Mouse (Mus musculus) hindbrain, embryonic 16.5 days (tissue): ENCODE measurements around the gene Pgd. TPM values are rescaled to one million over a fixed set of nuclear protein-coding genes. Genes with fewer than 3 reads are reported as not detected.
"Not testable (repeated sequence)": the region's sequence is repeated elsewhere in the genome, so short reads cannot be mapped to it uniquely, and the experiment has no call there.

Experiments
- ATAC-seq: fragments of 200-750 bp; cut with Nextera tagmentation; 2 replicates; pipeline ENCODE4 v1.8.0; 2017; ENCODE audit warnings: moderate TSS enrichment, moderate library complexity
- H3K27ac ChIP-seq: fragments of 300-500 bp; sonication (generic); 2 replicates; pipeline ENCODE4 v1.5.1; 2014; ENCODE audit warnings: low read depth, mild to moderate bottlenecking, control low read depth, low read length, moderate library complexity
- H3K27me3 ChIP-seq: fragments of 300-500 bp; sonication (generic); replicated peaks from 2 replicates; pipeline ENCODE4 v1.6.1; 2014; ENCODE audit warnings: low read length; ENCODE audit not compliant: control insufficient read depth, insufficient read depth
- H3K36me3 ChIP-seq: fragments of 300-500 bp; sonication (generic); 2 replicates; pipeline ENCODE4 v1.6.1; 2014; ENCODE audit warnings: mild to moderate bottlenecking, low read length, moderate library complexity, mixed read lengths; ENCODE audit not compliant: control insufficient read depth, insufficient read depth
- H3K4me1 ChIP-seq: fragments of 300-500 bp; sonication (generic); 2 replicates; pipeline ENCODE4 v1.6.1; 2014; ENCODE audit warnings: low read depth, low read length; ENCODE audit not compliant: control insufficient read depth, insufficient read depth
- H3K4me2 ChIP-seq: fragments of 300-500 bp; sonication (generic); 2 replicates; pipeline ENCODE4 v1.6.1; 2014; ENCODE audit warnings: mild to moderate bottlenecking, low read length, control low read depth, moderate library complexity
- H3K4me3 ChIP-seq: fragments of 300-500 bp; sonication (generic); 2 replicates; pipeline ENCODE4 v1.5.1; 2014; ENCODE audit warnings: mild to moderate bottlenecking, low read length, control low read depth, moderate library complexity
- H3K9ac ChIP-seq: fragments of 300-500 bp; sonication (generic); 2 replicates; pipeline ENCODE4 v1.6.1; 2014; ENCODE audit warnings: low read depth, mild to moderate bottlenecking, control low read depth, low read length, moderate library complexity
- H3K9me3 ChIP-seq: fragments of 300-500 bp; sonication (generic); 2 replicates; pipeline ENCODE4 v1.6.1; 2014; ENCODE audit warnings: mild to moderate bottlenecking, low read length, moderate library complexity; ENCODE audit not compliant: control insufficient read depth
- WGBS: fragments of 180-500 bp; shearing (Covaris S2); extraction: QIAGEN DNeasy Blood & Tissue Kit; methylation state at CpG from one replicate; pipeline ENCODE4 v1.1.7; 2014; 5-methylcytosine and 5-hydroxymethylcytosine counted together
- polyA plus RNA-seq: library from polyadenylated mRNA; unstranded; fragments of >200 nt; fragmentation: Nextera tagmentation; extraction: Ambion mirVana; gene quantifications from 2 replicates; pipeline ENCODE4 v1.2.1, GENCODE M21; 2015

The Pgd gene
- 122 and 123 TPM in 2 replicates for polyA plus RNA-seq

DNA sequence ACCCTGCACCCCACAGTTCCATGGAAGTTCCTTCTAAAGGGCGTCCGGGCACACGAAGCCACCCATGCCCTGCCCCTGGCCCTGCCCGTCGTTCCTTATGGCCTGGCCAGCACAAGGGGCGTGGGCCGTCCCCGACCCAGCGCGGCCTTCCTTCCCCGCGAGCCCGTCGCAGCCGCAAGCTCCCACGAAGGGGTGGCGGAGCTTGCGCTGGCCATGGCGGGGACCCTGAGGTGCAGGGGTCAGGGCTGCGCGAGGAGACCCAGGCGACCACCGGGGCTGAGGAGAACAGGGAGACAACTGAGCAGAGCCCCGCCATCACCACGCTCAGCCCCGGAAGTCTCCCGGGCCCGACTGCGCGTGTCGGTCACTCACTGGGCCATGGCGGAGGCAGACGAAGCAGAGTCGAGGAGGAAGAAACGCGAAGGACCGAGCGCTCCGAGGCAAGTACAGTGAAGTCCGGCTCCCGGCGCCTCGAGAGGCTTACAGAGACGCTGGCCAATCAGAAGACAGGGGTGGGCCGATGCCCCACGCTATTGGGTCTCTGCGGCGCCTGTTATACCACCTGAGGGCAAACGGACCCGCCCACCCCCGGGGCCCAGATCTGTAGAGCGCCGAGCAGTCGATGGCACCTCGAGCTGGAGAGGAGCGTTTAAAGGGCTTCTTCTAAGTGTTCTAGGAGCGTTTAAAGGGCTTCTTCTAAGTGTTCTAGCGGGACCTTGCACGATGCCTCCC is at the start of gene Pgd:
Gene Pgd, minus strand, starts transcription at position 557 of the 732 bp plus-strand sequence.
- Histone ChIP-seq H3K27ac (peak within 1 kb of the TSS; percentile 79), H3K4me3 (peak within 1 kb of the TSS; percentile 85), H3K27me3 (no peaks in the 10 kb centered on the region), H3K4me1 (peaks cover 8% of the 10 kb centered on the region), H3K4me2 (peak within 1 kb of the TSS; percentile 96), H3K9me3 (no peaks in the 10 kb centered on the region), H3K36me3 (no peaks in the 10 kb centered on the region), H3K9ac (peak within 1 kb of the TSS; percentile 76)
- ATAC-seq: peak; percentile 99
- 0% methylated on average over 54 of the region's 59 CpGs for WGBS

DNA sequence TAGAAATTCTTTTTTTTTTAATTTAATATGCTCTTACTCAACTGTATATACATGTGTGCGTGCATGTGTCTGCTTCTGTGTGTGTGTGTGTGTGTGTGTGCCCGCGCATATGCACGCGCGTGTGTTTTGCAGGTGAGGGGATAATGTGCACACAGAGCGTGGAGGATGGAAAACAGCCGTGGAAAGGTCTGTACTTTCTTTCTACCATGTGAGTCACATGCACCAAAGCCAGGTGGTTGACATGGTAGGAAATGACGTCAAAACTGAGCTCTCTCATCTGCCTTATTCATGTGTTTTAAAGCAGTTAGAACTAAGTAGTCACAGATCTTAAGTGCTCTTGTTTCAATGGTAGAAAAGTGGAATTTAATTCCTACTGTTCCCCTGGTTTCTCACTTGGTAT is 49.4 kb upstream of the Pgd start:
- no peaks in the 10 kb centered on the region for H3K9me3 ChIP-seq
- H3K36me3 ChIP-seq: peaks cover 52% of the 10 kb centered on the region
- no peak overlapping the region for H3K4me3 ChIP-seq
- peaks cover 12% of the 10 kb centered on the region for H3K4me1 ChIP-seq
- no peaks in the 10 kb centered on the region for H3K27me3 ChIP-seq
- WGBS: 90% methylated on average over 9 of the region's 9 CpGs
- no peak for ATAC-seq
- H3K27ac ChIP-seq: no peak overlapping the region
- no peak overlapping the region for H3K4me2 ChIP-seq
- no peak overlapping the region for H3K9ac ChIP-seq

DNA sequence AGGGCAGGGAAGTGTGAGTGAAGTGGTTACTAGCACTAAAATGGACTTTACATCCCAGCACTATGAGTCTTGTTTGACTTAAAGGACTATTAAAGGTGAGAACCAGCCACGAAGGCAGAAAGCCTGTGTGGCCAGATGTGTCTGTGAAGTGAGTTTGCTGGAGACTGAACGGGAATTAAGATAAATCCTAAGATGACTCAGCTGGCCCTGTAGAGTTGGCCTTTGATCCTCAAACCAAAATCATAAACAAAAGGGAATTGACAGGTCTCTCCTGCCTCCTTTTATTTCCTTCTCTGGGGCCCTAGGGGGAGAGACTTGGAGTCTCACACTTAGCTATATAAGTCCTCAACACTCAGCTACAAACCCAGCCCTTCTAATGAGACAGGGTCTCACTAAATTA is 48.8 kb upstream of the Pgd start:
- Histone ChIP-seq H3K9me3 (no peaks in the 10 kb centered on the region), H3K4me2 (no peak overlapping the region), H3K4me3 (no peak overlapping the region), H3K36me3 (peaks cover 52% of the 10 kb centered on the region), H3K27me3 (no peaks in the 10 kb centered on the region), H3K9ac (no peak overlapping the region), H3K4me1 (peaks cover 8% of the 10 kb centered on the region), H3K27ac (no peak overlapping the region)
- WGBS: 61% methylated on average over 2 of the region's 2 CpGs
- ATAC-seq: no peak

DNA sequence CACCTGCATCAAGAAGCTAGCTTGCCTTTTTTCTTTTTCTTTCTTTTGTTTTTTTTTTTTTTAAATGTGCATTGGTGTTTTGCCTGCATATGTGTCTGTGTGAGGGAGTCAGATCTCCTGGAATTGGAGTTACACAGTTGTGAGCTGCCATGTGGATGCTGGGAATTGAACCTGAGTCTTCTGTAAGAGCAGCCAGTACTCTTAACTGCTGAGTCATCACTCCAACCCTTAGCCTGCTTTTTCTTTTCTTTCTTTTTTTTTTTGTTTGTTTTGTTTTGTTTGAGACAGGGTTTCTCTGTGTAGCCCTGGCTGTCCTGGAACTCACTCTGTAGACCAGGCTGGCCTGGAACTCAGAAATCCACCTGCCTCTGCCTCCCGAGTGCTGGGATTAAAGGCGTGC is 47.9 kb upstream of the Pgd start:
- not testable (repeated sequence) for H3K27me3 ChIP-seq, ATAC-seq, H3K9me3 ChIP-seq, H3K27ac ChIP-seq, H3K4me1 ChIP-seq, H3K4me3 ChIP-seq, H3K9ac ChIP-seq, H3K4me2 ChIP-seq
- WGBS: 95% methylated on average over 2 of the region's 2 CpGs
- H3K36me3 ChIP-seq: peaks cover 52% of the 10 kb centered on the region

DNA sequence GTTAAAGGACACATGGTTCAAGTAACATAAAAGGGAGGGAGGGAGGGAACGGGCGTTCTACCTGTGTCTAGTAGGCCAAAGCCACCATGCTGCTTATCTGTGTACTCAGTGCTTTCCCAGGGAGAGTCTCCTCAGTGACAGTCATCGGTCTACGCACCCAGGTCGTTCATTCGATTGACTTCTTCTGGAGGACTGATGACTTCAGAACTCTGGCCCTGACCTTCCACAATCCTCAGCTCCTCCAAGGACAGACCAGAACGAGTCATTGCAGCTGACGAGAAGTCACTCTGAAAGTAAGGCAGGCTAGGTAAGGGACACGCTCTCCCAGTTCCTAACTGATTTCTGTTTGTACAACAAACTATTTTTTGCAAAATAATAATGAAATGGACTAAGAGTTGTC is 46.9 kb upstream of the Pgd start:
- 95% methylated on average over 9 of the region's 9 CpGs for WGBS
- no peak overlapping the region for H3K27ac ChIP-seq

DNA sequence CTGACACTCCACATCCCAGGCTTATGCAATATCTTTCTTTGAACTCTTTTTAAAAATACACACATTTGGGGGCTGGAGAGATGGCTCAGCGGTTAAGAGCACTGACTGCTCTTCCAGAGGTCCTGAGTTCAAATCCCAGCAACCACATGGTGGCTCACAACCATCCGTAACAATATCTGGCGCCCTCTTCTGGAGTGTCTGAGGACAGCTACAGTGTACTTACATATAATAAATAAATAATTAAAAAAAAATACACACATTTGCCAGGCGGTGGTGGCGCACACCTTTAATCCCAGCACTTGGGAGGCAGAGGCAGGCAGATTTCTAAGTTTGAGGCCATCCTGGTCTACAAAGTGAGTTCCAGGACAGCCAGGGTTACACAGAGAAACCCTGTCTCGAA is 44.9 kb upstream of the Pgd start:
- H3K4me1 ChIP-seq, H3K4me3 ChIP-seq, H3K4me2 ChIP-seq, ATAC-seq, H3K9ac ChIP-seq, H3K27ac ChIP-seq, H3K9me3 ChIP-seq, H3K27me3 ChIP-seq: not testable (repeated sequence)
- H3K36me3 ChIP-seq: peaks cover 54% of the 10 kb centered on the region
- WGBS: 95% methylated on average over 6 of the region's 6 CpGs

More for the DNA sequence above, 46.9 kb upstream of the Pgd start:
- no peak for ATAC-seq
- no peaks in the 10 kb centered on the region for H3K4me1 ChIP-seq
- no peaks in the 10 kb centered on the region for H3K27me3 ChIP-seq
- H3K4me3 ChIP-seq: no peak overlapping the region
- no peak overlapping the region for H3K4me2 ChIP-seq
- H3K36me3 ChIP-seq: peaks cover 50% of the 10 kb centered on the region
- H3K9ac ChIP-seq: no peak overlapping the region
- no peaks in the 10 kb centered on the region for H3K9me3 ChIP-seq

DNA sequence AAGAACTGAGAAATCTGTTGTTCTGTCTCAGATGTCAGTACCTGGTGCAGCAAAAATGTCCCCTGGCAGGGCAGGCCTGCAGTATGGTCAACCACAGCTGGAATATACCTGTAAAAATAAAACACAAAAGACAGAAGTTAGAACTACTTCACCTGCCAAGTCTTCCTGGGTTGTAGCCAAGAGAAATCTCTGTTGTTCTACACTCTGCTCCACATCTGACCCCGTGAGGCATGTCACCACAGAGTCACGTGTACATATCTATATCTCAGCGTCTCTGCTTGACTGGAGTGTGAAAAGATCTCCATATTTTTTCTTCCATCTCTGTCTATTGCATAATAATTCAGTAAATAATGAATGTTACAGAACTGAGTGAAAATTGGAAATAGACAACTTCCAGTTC is 35.9 kb upstream of the Pgd start:
- 90% methylated on average over 3 of the region's 3 CpGs for WGBS
- H3K4me3 ChIP-seq: no peak overlapping the region
- ATAC-seq: no peak
- H3K9me3 ChIP-seq: no peaks in the 10 kb centered on the region
- peaks cover 62% of the 10 kb centered on the region for H3K36me3 ChIP-seq
- H3K4me2 ChIP-seq: no peak overlapping the region
- H3K4me1 ChIP-seq: no peaks in the 10 kb centered on the region
- no peak overlapping the region for H3K9ac ChIP-seq
- no peak overlapping the region for H3K27ac ChIP-seq
- H3K27me3 ChIP-seq: no peaks in the 10 kb centered on the region

DNA sequence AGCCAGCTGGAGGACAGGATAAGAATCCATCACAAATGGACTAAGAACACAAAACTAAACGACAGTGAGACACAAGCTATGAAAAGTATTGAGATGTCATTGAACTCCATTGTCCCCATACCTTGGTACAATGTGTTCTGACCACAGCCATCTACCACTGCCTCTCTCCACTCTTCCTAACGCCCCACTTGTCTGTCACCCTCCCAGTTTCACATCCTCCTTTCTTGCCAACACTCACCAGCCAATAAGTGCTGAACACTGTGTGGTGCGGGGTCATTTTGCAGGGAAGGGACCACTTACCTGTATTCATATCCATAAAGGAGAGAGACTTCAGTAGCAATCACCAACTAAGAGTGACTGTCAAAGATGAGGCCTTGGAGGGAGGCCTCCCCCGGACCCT is 34.5 kb upstream of the Pgd start:
- H3K36me3 ChIP-seq: peaks cover 59% of the 10 kb centered on the region
- ATAC-seq: no peak
- no peaks in the 10 kb centered on the region for H3K27me3 ChIP-seq
- no peak overlapping the region for H3K4me3 ChIP-seq
- no peaks in the 10 kb centered on the region for H3K9me3 ChIP-seq
- H3K4me2 ChIP-seq: no peak overlapping the region
- no peak overlapping the region for H3K9ac ChIP-seq
- WGBS: 97% methylated on average over 4 of the region's 4 CpGs
- H3K27ac ChIP-seq: no peak overlapping the region
- H3K4me1 ChIP-seq: no peaks in the 10 kb centered on the region

DNA sequence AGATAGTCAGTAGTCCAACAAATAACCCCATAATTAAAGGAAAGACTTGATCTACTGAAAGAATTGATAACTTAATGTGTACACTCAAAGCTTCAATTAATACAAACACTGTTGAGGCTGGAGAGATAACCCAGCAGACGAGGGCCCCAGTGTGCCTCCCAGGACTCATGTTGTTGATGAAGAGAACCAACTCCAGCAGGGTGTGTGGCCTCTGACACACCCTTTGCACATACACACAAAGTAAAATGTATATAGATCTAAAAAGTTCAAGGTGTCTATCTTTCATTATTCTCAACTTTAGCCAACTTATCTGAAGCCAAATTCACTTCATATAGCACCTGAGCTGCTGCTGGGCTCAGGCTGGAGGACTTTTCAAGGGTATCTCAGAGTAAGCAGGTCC is 30.6 kb upstream of the Pgd start:
- no peak overlapping the region for H3K27ac ChIP-seq
- no peak overlapping the region for H3K4me2 ChIP-seq
- ATAC-seq: no peak
- no peaks in the 10 kb centered on the region for H3K27me3 ChIP-seq
- H3K4me3 ChIP-seq: no peak overlapping the region
- peaks cover 48% of the 10 kb centered on the region for H3K36me3 ChIP-seq
- H3K9me3 ChIP-seq: no peaks in the 10 kb centered on the region
- H3K4me1 ChIP-seq: no peaks in the 10 kb centered on the region
- 88% methylated on average over 1 of the region's 1 CpGs for WGBS
- H3K9ac ChIP-seq: no peak overlapping the region
